Mouse (Mus musculus) heart, postnatal 0 days (tissue): ENCODE data around the gene Zfp362.

Source experiments
- CTCF ChIP-seq: IDR thresholded peaks from 2 replicates; pipeline ENCODE4 v1.5.1; 2016; ENCODE audit warnings: antibody characterized with exemption, control low read depth, low read depth
- EP300 ChIP-seq: IDR thresholded peaks from 2 replicates; pipeline ENCODE4 v1.6.1; 2016; ENCODE audit warnings: antibody characterized with exemption, low read depth

- TF ChIP-seq CTCF, result no peak
- TF ChIP-seq EP300, result no peak
Observed at GRCm38 (mm10) chr4:128730271-128730670, 75.6 kb downstream of the Zfp362 start.
